Mouse (Mus musculus) cerebellum, adult 2 months (tissue): Measurements from ENCODE around the gene Spib.

ENCODE experiments used
- CTCF ChIP-seq: fragments of 200-500 bp; IDR thresholded peaks from 2 replicates; pipeline ENCODE4 v1.5.1; 2011; ENCODE audit warnings: low read depth, mild to moderate bottlenecking, control low read depth, low read length, moderate library complexity, borderline replicate concordance; ENCODE audit not compliant: insufficient read depth
- POLR2A ChIP-seq: fragments of 200-500 bp; IDR thresholded peaks from 2 replicates; pipeline ENCODE4 v1.6.1; 2011; ENCODE audit warnings: low read length, control low read depth, borderline replicate concordance; ENCODE audit not compliant: insufficient read depth

DNA sequence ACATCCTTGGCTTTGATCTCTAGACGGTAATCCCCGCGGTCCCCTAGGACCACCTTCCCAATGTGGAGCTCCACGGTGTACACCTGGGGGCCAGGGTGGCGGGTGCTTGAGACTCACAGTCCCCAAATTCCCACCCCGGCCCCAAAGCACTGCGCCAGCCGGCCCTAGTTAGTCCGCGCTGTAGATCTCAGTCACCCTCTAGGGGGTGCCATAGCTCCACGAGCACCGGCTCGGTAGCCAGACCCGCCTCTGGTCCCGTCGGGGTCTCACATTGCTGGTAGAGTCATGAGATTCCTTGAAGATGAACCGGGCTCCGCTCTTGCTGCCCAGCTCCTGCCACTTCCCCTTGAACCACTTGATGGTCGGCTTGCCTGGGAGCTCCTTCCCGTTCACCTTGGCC lies 10.2 kb downstream of the Spib start:
- TF ChIP-seq CTCF (peak; percentile 75), POLR2A (no peak)
